Mouse (Mus musculus) heart, embryonic 12.5 days (tissue): Measurements from ENCODE around the gene Olfr1418. TPM values are rescaled to one million over a fixed set of nuclear protein-coding genes. Genes with fewer than 3 reads are reported as not detected.

Experiments used
- ATAC-seq: fragments of 200-750 bp; cut with Nextera tagmentation; 2 replicates; pipeline ENCODE4 v1.8.0; 2017; ENCODE audit warnings: moderate TSS enrichment, moderate library complexity; ENCODE audit not compliant: insufficient number of reproducible peaks, low FRiP score
- H3K27ac ChIP-seq: fragments of 300-500 bp; sonication (generic); 2 replicates; pipeline ENCODE4 v1.5.1; 2016; ENCODE audit warnings: mild to moderate bottlenecking, moderate library complexity; ENCODE audit not compliant: poor library complexity, severe bottlenecking
- H3K27me3 ChIP-seq: fragments of 300-500 bp; sonication (generic); replicated peaks from 2 replicates; pipeline ENCODE4 v1.6.1; 2016; ENCODE audit warnings: mild to moderate bottlenecking, moderate library complexity
- H3K36me3 ChIP-seq: fragments of 300-500 bp; sonication (generic); 2 replicates; pipeline ENCODE4 v1.6.1; 2016; ENCODE audit warnings: mild to moderate bottlenecking, moderate library complexity
- H3K4me1 ChIP-seq: fragments of 300-500 bp; sonication (generic); replicated peaks from 2 replicates; pipeline ENCODE4 v1.6.1; 2016; ENCODE audit warnings: mild to moderate bottlenecking
- H3K4me2 ChIP-seq: fragments of 300-500 bp; sonication (generic); 2 replicates; pipeline ENCODE4 v1.6.1; 2016; ENCODE audit warnings: mild to moderate bottlenecking, moderate library complexity
- H3K4me3 ChIP-seq: fragments of 300-500 bp; sonication (generic); 2 replicates; pipeline ENCODE4 v1.5.1; 2016; ENCODE audit warnings: mild to moderate bottlenecking
- H3K9ac ChIP-seq: fragments of 300-500 bp; sonication (generic); 2 replicates; pipeline ENCODE4 v1.6.1; 2016; ENCODE audit warnings: mild to moderate bottlenecking, moderate library complexity
- H3K9me3 ChIP-seq: fragments of 300-500 bp; sonication (generic); replicated peaks from 2 replicates; pipeline ENCODE4 v1.6.1; 2016; ENCODE audit warnings: mild to moderate bottlenecking, moderate library complexity
- WGBS: fragments of 180-500 bp; shearing (Covaris S2); methylation state at CpG from one replicate; pipeline ENCODE4 v1.1.7; 2016; 5-methylcytosine and 5-hydroxymethylcytosine counted together
- polyA plus RNA-seq: library from polyadenylated mRNA; unstranded; fragments of >200 nt; fragmentation: Nextera tagmentation; extraction: Ambion mirVana; gene quantifications from 2 replicates; pipeline ENCODE4 v1.2.1, GENCODE M21; 2016

Gene Olfr1418
- polyA plus RNA-seq, 1 experiment from 2014 or later = not detected

DNA sequence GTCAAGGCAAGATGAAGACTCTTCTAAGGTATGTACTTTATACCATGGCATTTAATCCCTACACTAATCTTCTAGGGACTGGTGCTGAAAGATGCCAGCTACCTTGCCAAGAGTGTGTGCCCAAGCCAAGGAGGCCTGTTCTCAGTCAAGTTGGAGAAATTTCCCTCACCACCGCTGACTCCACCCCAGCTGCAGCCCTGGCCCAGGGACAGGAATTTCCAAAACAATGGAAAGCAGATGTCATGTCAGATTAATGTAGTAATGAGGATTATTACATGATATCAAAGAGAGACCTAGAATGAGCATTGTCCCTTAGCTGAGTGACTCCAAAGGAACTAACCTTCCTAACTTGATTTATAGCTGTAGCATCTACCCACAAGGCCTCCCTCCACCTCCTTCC lies 50.0 kb downstream of the Olfr1418 start:
- no peaks in the 10 kb centered on the region for H3K27me3 ChIP-seq
- H3K4me2 ChIP-seq = no peak overlapping the region
- H3K36me3 ChIP-seq = no peaks in the 10 kb centered on the region
- H3K4me1 ChIP-seq = peaks cover 12% of the 10 kb centered on the region
- 75% methylated on average over 1 of the region's 1 CpGs for WGBS
- no peak for ATAC-seq
- no peak overlapping the region for H3K9ac ChIP-seq
- no peaks in the 10 kb centered on the region for H3K9me3 ChIP-seq
- H3K4me3 ChIP-seq = no peak overlapping the region
- no peak overlapping the region for H3K27ac ChIP-seq

DNA sequence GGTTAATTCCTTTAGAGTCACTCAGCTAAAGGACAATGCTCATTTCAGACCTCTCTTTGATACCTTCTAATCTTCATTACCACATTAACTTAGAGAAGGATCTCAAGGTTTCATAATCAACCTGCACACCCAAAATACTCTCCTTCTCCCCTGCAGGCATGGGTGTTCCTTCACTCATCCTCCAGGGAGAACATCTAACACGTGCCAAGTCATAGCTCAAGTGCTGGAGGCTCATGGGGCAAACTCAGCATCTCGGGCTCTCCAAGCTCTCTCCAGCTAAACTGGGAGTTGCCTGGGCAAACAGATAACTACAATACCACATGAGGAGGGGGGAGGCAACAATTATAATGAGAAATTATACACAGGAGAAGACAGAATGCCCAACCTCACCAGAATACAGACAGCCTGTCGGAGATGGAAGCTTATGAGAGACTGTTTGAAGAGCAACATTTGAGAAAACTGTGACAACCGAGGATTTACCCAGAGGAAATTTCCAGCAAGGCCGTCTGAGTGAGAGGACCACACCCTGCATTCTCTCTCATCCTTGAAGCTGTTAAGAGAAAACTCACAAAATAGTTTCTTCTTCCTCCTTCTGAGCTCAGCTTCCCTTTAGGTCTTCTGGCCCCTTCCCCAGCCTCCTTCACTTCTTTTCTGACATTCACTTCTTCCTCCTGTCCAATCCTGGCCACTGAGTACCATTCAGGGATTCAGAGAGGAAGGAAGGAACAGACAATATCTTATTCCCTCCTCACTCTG lies 50.7 kb downstream of the Olfr1418 start:
- no peak overlapping the region for H3K27ac ChIP-seq
- no peak overlapping the region for H3K9ac ChIP-seq
- H3K27me3 ChIP-seq = no peaks in the 10 kb centered on the region
- H3K36me3 ChIP-seq = no peaks in the 10 kb centered on the region
- no peak overlapping the region for H3K4me3 ChIP-seq
- WGBS = 70% methylated on average over 5 of the region's 5 CpGs
- no peak for ATAC-seq
- H3K4me1 ChIP-seq = peaks cover 12% of the 10 kb centered on the region
- H3K4me2 ChIP-seq = no peak overlapping the region
- H3K9me3 ChIP-seq = no peaks in the 10 kb centered on the region

DNA sequence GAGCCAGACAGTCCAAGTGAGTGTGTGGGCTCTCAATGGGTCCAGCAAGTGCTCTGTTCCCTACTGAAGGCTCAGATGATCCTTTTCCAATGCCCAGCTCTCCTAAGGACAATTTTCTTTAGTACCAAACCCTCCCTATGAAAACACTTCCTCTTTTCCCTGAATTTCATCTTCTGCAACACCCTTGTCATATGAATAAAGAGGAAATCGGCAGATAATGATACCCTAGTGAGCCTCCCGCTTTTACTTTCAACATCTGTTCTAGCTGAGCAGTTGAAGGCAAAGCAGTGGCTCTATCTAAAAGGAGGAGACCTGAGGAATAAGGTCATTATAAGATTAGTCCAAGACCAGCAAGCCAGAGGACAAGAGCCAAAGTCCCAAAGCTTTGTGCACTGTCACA lies 52.4 kb downstream of the Olfr1418 start:
- H3K9me3 ChIP-seq = no peaks in the 10 kb centered on the region
- no peak overlapping the region for H3K9ac ChIP-seq
- H3K4me1 ChIP-seq = peaks cover 7% of the 10 kb centered on the region; the same call in 1 of the 2 replicates
- no peak overlapping the region for H3K4me3 ChIP-seq
- no peak overlapping the region for H3K27ac ChIP-seq
- 75% methylated on average over 2 of the region's 2 CpGs for WGBS
- ATAC-seq = no peak
- H3K4me2 ChIP-seq = no peak overlapping the region
- H3K36me3 ChIP-seq = no peaks in the 10 kb centered on the region
- no peaks in the 10 kb centered on the region for H3K27me3 ChIP-seq

DNA sequence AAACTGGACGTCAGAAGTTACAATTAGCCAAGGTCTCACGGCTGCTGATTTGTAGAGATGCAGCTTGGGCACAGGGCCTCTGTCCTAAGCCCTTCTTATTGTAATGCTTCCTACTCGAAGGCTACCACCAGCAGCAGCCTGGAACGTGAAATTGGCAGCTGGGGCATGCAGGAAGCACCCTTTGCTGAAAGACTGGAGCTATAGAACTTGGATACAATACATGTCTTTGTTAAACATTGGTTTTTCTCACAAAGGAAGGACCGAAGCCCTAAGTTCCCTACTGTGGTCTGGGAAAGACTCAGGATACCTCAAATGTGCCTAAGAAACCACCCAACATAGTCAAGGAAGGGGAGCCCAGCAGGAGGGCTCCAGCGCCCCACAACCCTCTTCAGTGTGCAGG lies 53.0 kb downstream of the Olfr1418 start:
- H3K36me3 ChIP-seq = no peaks in the 10 kb centered on the region
- no peak for ATAC-seq
- WGBS = 68% methylated on average over 6 of the region's 6 CpGs
- no peaks in the 10 kb centered on the region for H3K27me3 ChIP-seq
- H3K4me3 ChIP-seq = no peak overlapping the region
- H3K4me2 ChIP-seq = no peak overlapping the region
- H3K4me1 ChIP-seq = peaks cover 4% of the 10 kb centered on the region; the same call in 1 of the 2 replicates
- no peaks in the 10 kb centered on the region for H3K9me3 ChIP-seq
- no peak overlapping the region for H3K9ac ChIP-seq
- H3K27ac ChIP-seq = no peak overlapping the region

DNA sequence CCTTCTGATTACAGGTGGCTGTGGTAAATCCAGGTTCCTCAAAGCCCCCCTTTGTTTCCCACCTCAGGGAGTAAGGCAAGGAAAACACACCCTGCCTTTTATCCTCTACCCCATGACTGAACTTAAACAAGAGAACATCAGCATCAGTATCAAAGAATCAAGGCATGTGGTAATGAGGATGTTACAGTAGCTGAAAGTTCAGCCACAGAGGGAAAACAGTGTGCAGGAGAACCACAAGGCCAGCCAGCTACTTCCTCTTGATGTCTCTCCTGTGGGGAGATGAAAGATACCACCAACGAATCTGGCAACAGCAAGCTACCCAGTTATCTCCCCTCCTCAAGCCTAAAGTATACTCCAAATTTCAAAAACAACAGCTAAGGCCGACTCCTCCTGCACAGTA lies 53.6 kb downstream of the Olfr1418 start:
- H3K4me1 ChIP-seq = 0 out of 2 replicates have a peak, but pooled peaks cover 3% of the 10 kb centered on the region
- no peak overlapping the region for H3K27ac ChIP-seq
- no peaks in the 10 kb centered on the region for H3K36me3 ChIP-seq
- H3K27me3 ChIP-seq = no peaks in the 10 kb centered on the region
- H3K9ac ChIP-seq = no peak overlapping the region
- no peak overlapping the region for H3K4me3 ChIP-seq
- no peak overlapping the region for H3K4me2 ChIP-seq
- H3K9me3 ChIP-seq = no peaks in the 10 kb centered on the region
- WGBS = 31% methylated on average over 2 of the region's 2 CpGs
- no peak for ATAC-seq

DNA sequence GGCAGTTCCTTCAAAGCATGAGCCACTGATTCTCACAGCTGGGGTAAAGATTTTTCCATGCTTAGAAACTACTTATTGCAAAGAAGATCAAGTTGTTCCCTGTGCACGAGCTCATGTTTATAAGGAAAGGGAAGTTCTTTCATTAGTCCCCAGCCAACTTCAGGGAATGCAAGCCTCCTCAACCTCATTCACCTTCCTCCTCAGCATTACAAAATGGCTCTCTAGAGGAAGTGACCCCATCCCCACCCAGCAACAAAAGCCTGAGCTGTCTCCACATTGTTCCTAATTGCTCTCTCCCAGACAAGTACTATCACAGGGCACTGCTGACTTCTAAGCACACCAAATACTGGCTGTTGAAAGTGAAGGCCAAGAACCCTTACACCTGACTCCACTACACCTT lies 56.4 kb downstream of the Olfr1418 start:
- Histone ChIP-seq H3K4me1 (no peaks in the 10 kb centered on the region), H3K27me3 (no peaks in the 10 kb centered on the region), H3K4me2 (no peak overlapping the region), H3K36me3 (no peaks in the 10 kb centered on the region), H3K9ac (no peak overlapping the region), H3K27ac (no peak overlapping the region), H3K4me3 (no peak overlapping the region), H3K9me3 (no peaks in the 10 kb centered on the region)
- 53% methylated on average over 1 of the region's 1 CpGs for WGBS
- ATAC-seq = no peak

Other genes with a start within 250 kb of the Olfr1418 start
- not detected in 2 replicates for gene Ms4a2, start 237.3 kb downstream of the Olfr1418 start, polyA plus RNA-seq
- gene Ms4a3, start 220.2 kb downstream of the Olfr1418 start, polyA plus RNA-seq = 0.18 TPM in 1 of 2 replicates, not detected in the other
- gene Oosp2, start 200.5 kb downstream of the Olfr1418 start, polyA plus RNA-seq = not detected in 2 replicates
- gene Oosp1, start 169.9 kb downstream of the Olfr1418 start, polyA plus RNA-seq = not detected in 2 replicates
- not detected in 2 replicates for gene Oosp3, start 164.0 kb downstream of the Olfr1418 start, polyA plus RNA-seq
- not detected in 2 replicates for gene Gif, start 113.5 kb downstream of the Olfr1418 start, polyA plus RNA-seq
- 76.2 and 76.8 TPM in 2 replicates for gene Mrpl16, start 90.7 kb downstream of the Olfr1418 start, polyA plus RNA-seq
- 6.9 and 7.1 TPM in 2 replicates for gene Stx3, start 41.7 kb downstream of the Olfr1418 start, polyA plus RNA-seq
- gene Olfr1417, start 21.8 kb downstream of the Olfr1418 start, polyA plus RNA-seq = 0.08 TPM in 1 of 2 replicates, not detected in the other
- gene Olfr1419, start 14.0 kb upstream of the Olfr1418 start, polyA plus RNA-seq = not detected in 2 replicates
- not detected in 2 replicates for gene Olfr1420, start 25.5 kb upstream of the Olfr1418 start, polyA plus RNA-seq
- gene Patl1, start 51.3 kb upstream of the Olfr1418 start, polyA plus RNA-seq = 21.3 and 22.2 TPM in 2 replicates
- 6.3 and 7.6 TPM in 2 replicates for gene Osbp, start 104.9 kb upstream of the Olfr1418 start, polyA plus RNA-seq
- not detected in 2 replicates for gene Olfr1423, start 180.3 kb upstream of the Olfr1418 start, polyA plus RNA-seq
- not detected in 2 replicates for gene Olfr1424, start 201.6 kb upstream of the Olfr1418 start, polyA plus RNA-seq
- gene Olfr1425, start 216.7 kb upstream of the Olfr1418 start, polyA plus RNA-seq = not detected in 2 replicates
- not detected in 2 replicates for gene Olfr1426, start 230.9 kb upstream of the Olfr1418 start, polyA plus RNA-seq
- gene Olfr1427, start 242.3 kb upstream of the Olfr1418 start, polyA plus RNA-seq = not detected in 2 replicates